Mouse (Mus musculus): ENCODE measurements at regions not wholly inside any gene's neighbourhood (a gene's known extent, or its start where the extent isn't known, plus 50 kb on each side); places are given as distances from the start of the nearest gene placed in this dataset.

- DNase-seq (ENCODE audit: low spot score), result no peak
Observed at GRCm38 (mm10) chr6:117570346-117570745, 270.6 kb upstream of the Zfp637 start.

DNA sequence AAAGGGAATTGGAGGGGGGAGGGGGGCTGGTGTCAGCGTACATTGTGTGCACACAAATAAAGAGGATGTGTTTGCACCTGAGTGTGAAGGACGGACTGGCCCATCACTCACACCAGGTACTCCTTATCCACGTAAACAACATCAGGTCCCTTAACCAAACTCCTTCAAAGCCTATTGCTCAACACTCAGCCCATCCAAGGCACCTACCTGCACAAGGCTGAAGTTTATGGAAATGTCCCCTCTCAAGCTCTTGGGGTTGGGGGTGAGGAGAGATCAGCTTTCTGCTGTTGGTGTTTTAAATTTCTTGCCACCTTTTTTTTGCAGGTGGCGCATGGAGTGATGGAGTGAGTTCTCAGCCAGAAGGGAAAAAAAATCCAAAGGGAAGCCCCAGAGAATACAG is 270.2 kb upstream of the Zfp637 start:
- DNase-seq (ENCODE audit: low spot score), result no peak

DNA sequence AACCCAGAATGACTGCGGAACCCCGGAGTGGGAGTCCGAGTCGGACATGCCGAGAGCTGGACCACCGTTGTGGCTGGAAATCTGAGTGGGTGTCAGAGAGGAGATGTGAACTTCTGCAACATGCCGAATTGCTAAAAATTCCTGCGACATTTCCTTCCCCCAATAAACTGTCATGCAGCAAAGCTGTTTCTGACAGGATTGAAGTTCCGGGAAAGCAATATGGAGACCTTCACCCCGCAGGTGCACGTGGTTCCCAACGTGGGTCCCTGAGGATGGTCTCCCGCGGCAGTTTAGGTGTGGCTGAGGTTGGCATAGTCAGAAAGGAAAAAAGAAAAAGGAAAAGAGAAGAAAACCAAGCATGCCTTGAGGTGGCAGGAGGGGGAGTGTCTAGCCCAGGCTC is 269.0 kb upstream of the Zfp637 start:
- DNase-seq (ENCODE audit: low spot score), result no peak

DNA sequence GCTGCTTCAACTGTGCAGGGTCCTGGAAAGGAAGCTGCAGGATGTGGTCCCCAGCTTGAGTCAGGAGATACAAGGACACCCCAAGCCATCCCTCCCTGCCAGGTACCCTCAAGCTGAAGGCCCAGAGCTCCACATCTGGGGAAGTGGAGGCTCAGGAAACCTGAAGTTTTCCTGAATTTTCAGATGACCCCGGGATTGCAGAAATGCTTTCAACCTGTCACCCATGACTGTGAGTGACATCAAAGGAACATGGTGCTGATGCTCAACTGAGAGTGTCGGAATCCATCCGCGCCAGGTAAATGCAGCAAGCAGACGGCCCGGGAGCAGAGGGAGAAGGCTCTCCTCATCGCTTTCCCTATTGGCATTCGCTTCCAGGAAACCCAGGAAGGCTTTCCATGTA is 267.6 kb upstream of the Zfp637 start:
- DNase-seq (ENCODE audit: low spot score), result no peak

GRCm38 (mm10) chr6:117574146-117574545 is 266.8 kb upstream of the Zfp637 start:
- no peak for DNase-seq (ENCODE audit: low spot score)

DNA sequence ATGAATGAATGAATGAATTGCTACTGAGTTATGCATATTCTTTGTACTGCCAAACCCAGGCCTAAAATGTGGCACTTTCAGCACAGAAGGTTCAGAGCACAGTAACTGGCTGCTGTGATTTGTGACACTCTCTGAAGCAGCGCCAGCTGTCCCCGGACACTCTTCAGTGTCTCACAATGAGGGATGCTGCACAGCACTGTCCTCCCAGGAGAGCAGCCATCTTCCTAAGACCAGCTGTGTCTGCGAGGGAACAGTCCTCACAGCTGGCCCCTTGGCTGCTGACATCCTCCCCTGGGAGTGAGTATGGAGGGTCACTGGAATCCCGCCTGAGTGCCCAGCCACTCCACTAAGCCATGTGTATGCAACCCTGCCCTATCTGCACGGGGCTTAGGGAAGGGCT is 265.9 kb upstream of the Zfp637 start:
- no peak for DNase-seq (ENCODE audit: low spot score)

- no peak for DNase-seq (ENCODE audit: low spot score)
Observed at GRCm38 (mm10) chr6:117576021-117576420, 265.0 kb upstream of the Zfp637 start.

DNA sequence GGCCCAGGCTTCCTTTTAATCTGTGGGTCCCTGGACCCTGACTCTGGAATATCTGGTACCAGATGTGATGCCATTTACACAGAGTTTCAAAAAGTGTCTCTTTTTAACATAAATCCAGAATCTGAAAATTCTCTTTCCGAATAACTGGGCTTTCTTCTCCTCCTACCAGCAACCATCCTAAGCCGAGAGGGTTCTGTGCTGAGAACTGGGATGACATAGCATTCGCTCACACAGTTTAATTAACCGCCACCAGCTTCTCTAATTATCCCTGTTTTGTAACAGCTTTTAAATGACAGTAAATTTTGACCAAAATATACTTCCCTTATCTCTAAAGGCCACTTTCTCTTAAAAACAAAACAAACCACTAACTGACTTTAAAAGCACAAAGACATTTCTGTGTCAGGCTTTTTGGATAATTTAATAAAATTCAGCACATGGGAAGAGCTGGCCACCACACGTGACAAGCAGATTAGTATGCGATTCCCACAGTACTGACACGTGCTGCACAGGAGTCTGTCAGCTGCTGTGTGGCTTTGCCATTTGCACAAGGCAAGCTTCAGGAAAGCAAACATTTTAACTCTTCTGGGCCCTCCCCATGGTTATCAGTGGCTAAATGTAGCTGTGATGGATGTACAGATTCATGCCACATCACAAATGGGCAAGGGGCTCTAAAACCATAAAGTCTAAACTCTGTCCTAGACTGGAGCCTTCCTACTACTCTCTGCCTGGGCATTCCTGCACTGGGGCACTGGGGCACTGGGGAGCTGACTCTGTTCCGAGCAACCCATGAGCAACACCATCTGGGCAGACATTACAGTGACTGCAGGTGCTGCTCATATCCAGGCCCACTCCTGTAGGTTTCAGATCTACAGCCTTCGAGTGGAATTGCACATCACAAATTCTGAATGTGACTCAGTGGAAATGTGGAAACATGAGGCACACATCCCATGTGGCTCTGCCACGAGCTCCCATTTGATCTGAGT is 263.1 kb upstream of the Zfp637 start:
- peak; percentile 17 for DNase-seq (ENCODE audit: low spot score)

DNA sequence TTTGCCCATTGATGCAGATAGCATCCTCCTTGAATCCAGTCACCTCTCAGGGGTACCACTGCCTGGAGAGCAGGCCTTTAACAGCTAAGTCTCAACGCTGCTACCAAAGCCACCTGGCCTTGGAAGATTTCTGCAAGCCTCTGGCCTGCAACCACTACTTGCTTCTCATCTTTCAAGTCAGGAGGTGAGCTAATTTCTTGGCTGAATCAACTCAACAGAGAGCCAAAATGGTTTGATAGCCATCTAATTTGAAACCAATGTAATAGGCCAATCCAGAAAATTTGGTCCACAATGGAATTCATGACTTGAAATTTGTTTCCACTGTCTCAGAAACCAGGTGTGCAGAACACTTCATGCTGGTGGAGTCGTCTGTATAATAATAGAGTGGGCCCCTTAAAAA is 260.0 kb upstream of the Zfp637 start:
- DNase-seq (ENCODE audit: low spot score), result no peak

DNA sequence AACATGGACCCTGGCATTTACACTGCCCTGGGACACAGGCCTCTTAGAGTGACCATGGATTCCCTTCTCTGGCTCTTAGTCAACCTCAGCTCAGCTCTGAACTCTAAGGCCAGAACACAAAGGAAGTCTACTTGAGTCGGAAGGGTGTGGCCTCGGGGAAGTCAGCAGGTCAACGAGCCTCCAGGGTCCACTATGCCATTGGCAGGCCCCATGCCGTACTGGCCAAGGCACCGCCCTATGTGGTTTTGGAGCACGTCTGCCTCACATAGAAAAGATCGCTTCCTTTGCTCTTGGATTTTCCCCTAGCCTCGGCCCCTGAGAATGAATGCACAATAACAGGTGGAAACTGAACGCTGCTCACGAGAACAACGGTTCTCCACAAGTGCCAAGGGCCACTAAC is 257.9 kb upstream of the Zfp637 start:
- DNase-seq (ENCODE audit: low spot score), result no peak

- DNase-seq (ENCODE audit: low spot score), result no peak
Observed at GRCm38 (mm10) chr6:117584563-117584962, 256.4 kb upstream of the Zfp637 start.

DNA sequence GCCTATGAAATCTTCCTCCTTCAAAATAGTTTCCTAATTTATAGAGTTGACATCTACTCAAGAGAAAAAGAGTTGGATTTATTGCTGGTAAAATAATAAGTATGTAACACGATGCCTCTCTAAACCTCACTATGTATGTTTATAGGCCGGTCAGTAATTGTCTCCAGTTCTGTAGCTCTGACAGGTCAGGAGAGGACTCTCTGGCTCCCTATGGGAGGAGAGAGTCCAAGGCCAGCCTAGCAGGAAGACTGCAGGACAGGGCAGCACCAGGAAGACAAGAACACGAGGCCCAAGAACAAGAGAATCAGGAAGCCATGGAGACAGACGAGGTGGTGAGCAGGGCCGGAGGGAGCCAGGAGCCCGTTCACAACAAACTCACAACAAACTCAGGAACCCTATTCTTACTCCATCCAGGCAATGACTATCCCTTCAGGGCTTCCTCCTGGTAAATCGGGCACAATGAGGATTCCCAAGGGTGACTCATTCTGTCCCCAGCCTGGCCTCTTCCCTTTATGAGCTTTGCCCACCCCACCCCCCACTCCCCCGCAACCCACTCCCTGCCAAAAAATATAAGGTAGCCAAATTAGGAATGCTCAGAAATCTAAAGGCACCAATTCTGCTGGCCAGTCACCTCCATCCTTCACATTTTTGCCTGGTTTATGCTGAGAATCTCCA is 244.7 kb upstream of the Zfp637 start:
- no peak for DNase-seq (ENCODE audit: low spot score)

DNA sequence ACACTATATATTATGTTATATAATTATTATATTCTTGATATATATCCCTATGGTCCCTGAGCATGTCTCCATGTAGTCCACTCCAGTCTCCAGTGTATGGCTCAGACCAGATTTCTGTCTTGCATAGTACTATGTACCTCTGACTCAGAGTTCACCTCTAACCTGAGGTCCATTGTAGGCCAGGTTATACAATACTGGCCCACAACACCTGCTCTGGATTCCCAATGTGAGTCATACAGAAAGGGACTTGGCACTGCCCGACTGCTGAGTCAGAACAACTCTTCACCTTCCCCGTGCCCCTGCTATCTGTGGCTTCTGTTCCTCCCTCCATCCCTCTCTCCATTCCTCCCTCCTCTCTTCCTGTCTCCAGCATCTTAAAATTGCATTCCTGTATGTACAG is 236.1 kb upstream of the Zfp637 start:
- no peak for DNase-seq (ENCODE audit: low spot score)

- DNase-seq (ENCODE audit: low spot score), result no peak
Observed at GRCm38 (mm10) chr6:117605685-117606084, 235.3 kb upstream of the Zfp637 start.

- DNase-seq (ENCODE audit: low spot score), result no peak
Observed at GRCm38 (mm10) chr6:117606211-117606610, 234.8 kb upstream of the Zfp637 start.

- DNase-seq (ENCODE audit: low spot score), result no peak
Observed at GRCm38 (mm10) chr6:117607023-117607422, 234.0 kb upstream of the Zfp637 start.

DNA sequence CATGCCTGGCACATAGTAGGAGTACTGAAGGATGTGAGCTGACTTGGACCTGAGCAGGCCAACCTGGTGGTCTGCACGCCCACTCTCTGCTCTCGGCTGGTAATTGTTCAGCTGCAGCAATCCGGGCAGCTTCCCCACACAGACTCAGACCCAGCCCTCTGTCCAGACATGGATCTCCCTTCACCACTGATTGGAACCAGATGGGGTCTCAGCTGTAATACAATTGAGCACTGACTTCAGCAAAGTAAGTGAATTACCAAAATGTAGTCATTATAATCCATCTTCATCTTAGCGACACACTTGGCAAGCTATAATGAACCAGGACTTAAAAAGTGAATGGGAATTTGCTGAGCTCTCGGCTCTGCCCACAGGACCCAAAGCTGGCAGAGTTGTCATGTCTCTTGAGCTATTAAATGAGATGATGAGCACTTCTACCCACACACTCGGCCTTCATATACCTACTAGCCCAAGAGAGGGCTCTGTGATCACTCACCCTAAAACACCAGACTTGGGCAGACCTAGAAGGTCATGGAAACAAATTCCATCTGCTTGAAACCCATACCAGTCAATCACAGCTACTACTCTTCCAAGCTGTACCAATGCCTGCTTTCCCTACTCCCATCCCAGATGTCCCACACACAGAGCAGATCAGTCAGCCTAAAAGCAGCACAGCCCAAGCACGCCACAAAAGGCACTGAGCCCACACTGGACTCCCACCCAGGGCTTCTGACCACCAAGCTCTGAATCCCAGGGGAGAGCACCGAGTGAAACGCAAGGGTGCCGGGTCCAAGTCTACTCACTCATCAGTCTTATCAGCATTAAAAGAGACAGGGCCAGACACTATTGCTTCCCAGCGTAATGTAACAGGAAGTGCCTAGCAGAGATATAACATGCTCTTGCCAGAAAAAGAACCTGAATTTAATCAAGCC is 231.2 kb upstream of the Zfp637 start:
- DNase-seq (ENCODE audit: low spot score), result no peak

DNA sequence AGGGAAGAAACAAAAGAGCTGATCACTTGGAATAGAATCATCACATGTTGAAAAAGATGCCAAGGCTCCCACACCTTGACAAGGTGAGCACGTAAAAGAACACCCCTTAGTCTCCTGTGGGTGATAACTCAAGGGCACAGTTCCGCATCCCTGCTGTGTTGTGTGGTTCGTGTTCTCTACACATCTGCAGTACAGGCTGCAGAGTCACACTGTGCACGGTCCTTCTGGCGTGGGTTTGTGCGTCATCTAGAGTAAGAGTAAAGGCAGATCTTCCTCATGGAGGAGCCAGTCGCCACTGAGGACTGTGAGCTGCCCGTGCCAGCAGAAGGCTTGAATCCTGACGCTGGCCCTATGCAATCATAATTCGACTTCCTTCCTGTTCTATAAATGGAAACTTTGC is 229.7 kb upstream of the Zfp637 start:
- no peak for DNase-seq (ENCODE audit: low spot score)

GRCm38 (mm10) chr6:117611965-117612364 is 229.0 kb upstream of the Zfp637 start:
- no peak for DNase-seq (ENCODE audit: low spot score)

DNA sequence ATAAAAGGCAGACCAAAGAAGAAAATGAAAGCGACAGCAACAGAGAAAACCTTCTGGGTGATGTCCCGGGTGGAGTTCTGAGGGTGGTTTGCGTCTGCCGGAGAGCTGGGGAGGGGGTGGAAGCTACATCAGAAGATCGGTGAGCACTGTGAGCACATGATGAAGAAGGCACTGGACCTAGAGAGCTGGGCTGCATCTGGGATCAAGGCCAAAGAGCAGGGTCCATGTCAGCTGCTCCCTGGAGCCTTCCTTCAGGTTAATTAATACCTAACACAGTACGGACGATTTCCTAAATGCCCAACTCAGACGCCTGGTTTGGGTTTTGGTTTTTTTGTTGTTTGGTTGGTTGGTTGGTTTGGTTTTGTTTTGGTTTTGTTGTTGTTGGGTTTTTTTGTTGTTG is 228.6 kb upstream of the Zfp637 start:
- no peak for DNase-seq (ENCODE audit: low spot score)

DNA sequence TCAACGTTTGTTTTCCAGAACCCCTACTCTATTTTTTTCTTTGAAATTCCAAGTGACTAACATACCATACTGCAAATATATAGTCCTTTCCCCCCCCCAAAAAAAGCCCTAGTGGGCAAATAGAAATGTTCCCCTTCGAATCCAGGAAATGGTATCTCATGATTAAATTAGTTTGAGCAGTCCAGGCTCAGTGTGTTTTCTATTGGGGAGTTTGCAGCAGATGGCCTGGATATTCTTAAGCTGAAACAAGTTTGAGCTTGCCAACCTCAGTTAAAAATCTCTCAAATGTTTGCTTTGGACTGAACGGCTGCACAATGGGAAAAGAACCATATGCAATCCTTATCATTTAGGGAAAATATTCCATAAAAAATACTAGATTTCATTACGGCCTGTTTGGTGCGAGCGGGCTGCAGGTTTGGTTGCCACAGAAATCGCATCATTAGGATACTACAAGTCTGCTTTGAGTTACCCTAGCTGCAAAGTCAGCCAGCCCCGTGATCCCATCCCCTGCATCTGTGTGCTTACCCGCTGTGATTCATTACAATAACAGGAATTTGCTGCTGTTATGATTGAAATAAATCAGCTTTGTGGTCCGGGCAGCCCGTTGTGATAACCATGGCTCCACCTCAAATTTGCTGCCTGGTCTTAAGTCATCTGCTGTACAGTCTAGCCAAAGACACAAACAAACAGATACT is 227.2 kb upstream of the Zfp637 start:
- peak; percentile 15 for DNase-seq (ENCODE audit: low spot score)

DNA sequence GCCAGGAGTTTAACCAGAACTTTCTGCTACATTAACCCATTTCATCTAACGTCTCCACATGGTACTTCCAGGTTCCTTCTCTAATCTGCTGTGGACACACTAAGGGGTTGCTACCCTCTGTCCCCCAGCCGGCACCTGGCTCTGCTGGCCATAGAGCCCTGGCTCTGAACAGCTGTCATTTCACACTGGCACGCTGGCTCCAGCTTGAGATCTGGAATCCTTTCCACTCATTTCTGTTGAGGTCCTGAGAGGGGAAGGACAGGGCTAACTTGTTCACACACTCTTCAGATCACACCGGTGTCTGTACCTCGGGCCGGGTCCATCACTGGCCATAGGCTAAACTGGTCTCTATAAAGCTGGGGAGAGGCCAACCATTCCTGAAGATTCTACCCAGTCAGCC is 226.6 kb upstream of the Zfp637 start:
- DNase-seq (ENCODE audit: low spot score), result no peak

Data from layer of hippocampus, adult 9-10 months (tissue).